Mouse (Mus musculus) liver, embryonic 14.5 days (tissue): ENCODE data around the gene Golph3l. TPM values are rescaled to one million over a fixed set of nuclear protein-coding genes. Genes with fewer than 3 reads are reported as not detected.

Experiments
- ATAC-seq: fragments of 200-750 bp; cut with Nextera tagmentation; 2 replicates; pipeline ENCODE4 v1.8.0; 2017; ENCODE audit warnings: moderate number of reproducible peaks, mild to moderate bottlenecking, moderate library complexity; ENCODE audit not compliant: insufficient read depth
- DNase-seq, 3 experiments: peaks; one replicate each; pipeline ENCODE4 v3.0.0-alpha.2; 2012 to 2013; ENCODE audit warnings: low read depth in 3 of 3, low spot score in 3 of 3
- H3K27ac ChIP-seq: fragments of 300-500 bp; sonication (generic); 2 replicates; pipeline ENCODE4 v1.5.1; 2014; ENCODE audit warnings: moderate library complexity, mild to moderate bottlenecking, control low read depth, inconsistent platforms
- H3K27me3 ChIP-seq: fragments of 300-500 bp; sonication (generic); 2 replicates; pipeline ENCODE4 v1.6.1; 2014; ENCODE audit warnings: mild to moderate bottlenecking, low read length, moderate library complexity; ENCODE audit not compliant: control insufficient read depth, insufficient read depth
- H3K36me3 ChIP-seq: fragments of 300-500 bp; sonication (generic); replicated peaks from 2 replicates; pipeline ENCODE4 v1.6.1; 2014; ENCODE audit warnings: low read depth; ENCODE audit not compliant: control insufficient read depth, insufficient read depth
- H3K4me1 ChIP-seq, 2 experiments: fragments of 200-500 bp in 1 of 2; fragments of 300-500 bp in 1 of 2; sonication (generic) in 1 of 2; replicated peaks; 2 replicates each; pipeline ENCODE4 v1.6.1; 2012 to 2014; ENCODE audit warnings: antibody characterized with exemption in 1 of 2, inconsistent platforms in 1 of 2, low read length in 1 of 2; ENCODE audit not compliant: control insufficient read depth in 2 of 2, insufficient read depth in 2 of 2
- H3K4me2 ChIP-seq: fragments of 300-500 bp; sonication (generic); 2 replicates; pipeline ENCODE4 v1.6.1; 2014; ENCODE audit warnings: low read depth, mild to moderate bottlenecking, control low read depth, moderate library complexity
- H3K4me3 ChIP-seq, 2 experiments: fragments of 200-500 bp in 1 of 2; fragments of 300-500 bp in 1 of 2; sonication (generic) in 1 of 2; 2 replicates each; pipeline ENCODE4 v1.5.1; 2012 to 2014; ENCODE audit warnings: low read depth in 2 of 2, low read length in 2 of 2, mild to moderate bottlenecking in 2 of 2, control low read depth in 1 of 2, inconsistent platforms in 1 of 2, moderate library complexity in 1 of 2; ENCODE audit not compliant: insufficient read depth in 1 of 2
- H3K9ac ChIP-seq: fragments of 300-500 bp; sonication (generic); replicated peaks from 2 replicates; pipeline ENCODE4 v1.6.1; 2014; ENCODE audit warnings: mild to moderate bottlenecking, control low read depth, moderate library complexity
- H3K9me3 ChIP-seq: fragments of 300-500 bp; sonication (generic); 2 replicates; pipeline ENCODE4 v1.6.1; 2016; ENCODE audit warnings: low read length, mixed read lengths; ENCODE audit not compliant: control insufficient read depth
- CTCF ChIP-seq: IDR thresholded peaks from 2 replicates; pipeline ENCODE4 v1.5.1; 2016; ENCODE audit warnings: antibody characterized with exemption, low read depth, control low read depth
- EP300 ChIP-seq: IDR thresholded peaks from 2 replicates; pipeline ENCODE4 v1.6.1; 2016; ENCODE audit warnings: antibody characterized with exemption, low read depth
- WGBS: fragments of 180-500 bp; shearing (Covaris S2); extraction: QIAGEN DNeasy Blood & Tissue Kit; methylation state at CpG from one replicate; pipeline ENCODE4 v1.1.7; 2014; ENCODE audit not compliant: insufficient replicate concordance; 5-methylcytosine and 5-hydroxymethylcytosine counted together
- polyA plus RNA-seq, 2 experiments: library from polyadenylated mRNA; depleted of rRNA in 1 of 2; stranded (reverse) in 1 of 2; unstranded in 1 of 2; fragments of >200 nt; fragmentation: Nextera tagmentation in 1 of 2; extraction: Ambion mirVana in 1 of 2; gene quantifications; 2 replicates each; pipeline versions ENCODE4 v1.2.1 to v1.2.3; 2012 to 2014

Gene Golph3l
- polyA plus RNA-seq, 2 experiments, result 17.1 to 32.6 TPM

GRCm38 (mm10) chr3:95664940-95665352 is 76.2 kb downstream of the Golph3l start:
- peak overlapping the region; percentile 77 for H3K27ac ChIP-seq
- DNase-seq, result no peak
- no peak overlapping the region for H3K4me3 ChIP-seq
- H3K9ac ChIP-seq, result peak overlapping the region; percentile 60
- peak; percentile 34; the same call in 1 of the 2 replicates for ATAC-seq
- peak overlapping the region; percentile 45 for H3K4me2 ChIP-seq
- H3K4me1 ChIP-seq, result peaks cover 68 to 76% of the 10 kb centered on the region in 2 experiments
- no peaks in the 10 kb centered on the region for H3K9me3 ChIP-seq
- WGBS, result 68% methylated on average over 4 of the region's 4 CpGs
- H3K36me3 ChIP-seq, result peaks cover 58% of the 10 kb centered on the region
- H3K27me3 ChIP-seq, result no peaks in the 10 kb centered on the region
- TF ChIP-seq EP300 (no peak), CTCF (no peak)

DNA sequence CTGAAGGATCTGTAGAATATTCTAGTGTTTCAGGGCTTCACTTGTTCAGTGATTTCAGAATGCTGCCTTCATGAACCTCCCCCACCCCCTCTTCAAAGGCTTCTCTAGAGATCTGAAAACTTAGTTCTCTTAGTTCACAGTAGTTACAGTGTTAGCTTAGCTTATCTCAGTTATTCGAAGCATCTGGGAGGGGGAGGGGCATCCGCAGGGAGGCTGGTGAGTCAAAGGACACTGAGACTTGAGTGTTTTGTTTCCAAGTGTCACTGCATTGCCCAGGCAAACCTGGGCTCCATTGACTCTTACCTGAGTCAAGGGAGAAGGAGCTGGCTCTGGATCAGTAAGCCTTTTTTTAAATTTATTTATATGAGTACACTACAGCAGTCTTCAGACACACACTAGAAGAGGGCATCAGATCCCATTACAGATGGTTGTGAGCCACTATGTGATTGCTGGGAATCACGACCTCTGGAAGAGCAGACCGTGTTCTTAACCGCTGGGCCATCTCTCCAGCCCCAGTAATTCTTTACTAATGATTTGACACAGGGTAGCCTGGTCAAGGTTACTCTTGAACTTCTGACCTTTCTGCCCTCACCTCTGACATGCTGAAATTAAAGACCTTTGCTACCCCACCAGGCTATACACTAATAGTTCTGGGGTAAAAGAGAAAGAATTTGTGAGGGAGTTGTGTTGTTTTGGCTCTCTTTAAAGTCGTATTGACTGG is 77.5 kb downstream of the Golph3l start:
- H3K9ac ChIP-seq, result peak overlapping the region; percentile 14
- DNase-seq (peak; percentile 73 to 86 (median 81)), ATAC-seq (peak; percentile 76)
- H3K4me1 ChIP-seq, result peaks cover 57 to 70% of the 10 kb centered on the region in 2 experiments
- peak overlapping the region; percentile 45 for H3K4me2 ChIP-seq
- TF ChIP-seq CTCF (no peak), EP300 (peak; percentile 59)
- no peaks in the 10 kb centered on the region for H3K27me3 ChIP-seq
- H3K9me3 ChIP-seq, result no peaks in the 10 kb centered on the region
- 0 out of 4 replicates have a peak overlapping the region, but pooled peaks of 1 of the 2 experiments have one; percentile 1 for H3K4me3 ChIP-seq
- WGBS, result 41% methylated on average over 6 of the region's 6 CpGs
- H3K36me3 ChIP-seq, result peaks cover 49% of the 10 kb centered on the region
- peak overlapping the region; percentile 77 for H3K27ac ChIP-seq

GRCm38 (mm10) chr3:95667521-95667920 is 78.8 kb downstream of the Golph3l start:
- H3K36me3 ChIP-seq, result peaks cover 38% of the 10 kb centered on the region
- no peak overlapping the region for H3K4me2 ChIP-seq
- no peaks in the 10 kb centered on the region for H3K9me3 ChIP-seq
- no peak for DNase-seq
- H3K4me3 ChIP-seq, result no peak overlapping the region
- TF ChIP-seq EP300, result no peak
- TF ChIP-seq CTCF, result no peak
- ATAC-seq, result no peak
- 0 out of 2 replicates have a peak overlapping the region, but pooled peaks have one; percentile 7 for H3K9ac ChIP-seq
- H3K4me1 ChIP-seq, result peaks cover 51 to 74% of the 10 kb centered on the region in 2 experiments
- H3K27me3 ChIP-seq, result no peaks in the 10 kb centered on the region
- WGBS, result 64% methylated on average over 4 of the region's 4 CpGs
- H3K27ac ChIP-seq, result peak overlapping the region; percentile 51

DNA sequence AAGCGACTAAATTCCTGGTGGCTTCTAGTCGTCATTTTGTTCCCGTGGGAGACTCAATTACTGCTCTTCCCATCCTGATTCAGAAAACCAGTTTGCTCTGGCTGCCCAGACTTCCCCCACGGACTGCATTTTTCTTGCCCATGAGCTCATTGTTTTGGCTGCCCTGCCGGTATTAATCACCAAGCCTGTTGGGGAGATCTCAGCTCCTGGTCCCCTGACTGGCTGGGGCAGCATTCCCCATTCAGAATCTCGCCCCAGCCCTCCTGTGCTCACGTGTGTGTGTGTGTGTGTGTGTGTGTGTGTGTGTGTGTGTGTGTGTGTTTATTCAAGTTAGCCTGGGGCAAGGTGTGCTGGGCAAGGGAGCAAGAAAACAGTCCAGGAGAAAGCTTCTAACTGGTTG is 79.3 kb downstream of the Golph3l start:
- H3K27ac ChIP-seq, result peak overlapping the region; percentile 62
- no peak overlapping the region; the same call in 1 of the 2 replicates for H3K4me2 ChIP-seq
- no peak overlapping the region for H3K9ac ChIP-seq
- H3K4me1 ChIP-seq, result peaks cover 52 to 74% of the 10 kb centered on the region in 2 experiments
- peaks cover 33% of the 10 kb centered on the region for H3K36me3 ChIP-seq
- H3K9me3 ChIP-seq, result no peaks in the 10 kb centered on the region
- H3K4me3 ChIP-seq, result no peak overlapping the region
- DNase-seq, result no peak
- TF ChIP-seq EP300 (no peak), CTCF (no peak)
- no peak for ATAC-seq
- H3K27me3 ChIP-seq, result no peaks in the 10 kb centered on the region
- 45% methylated on average over 7 of the region's 7 CpGs for WGBS

Other genes starting within 250 kb of the Golph3l start
- gene Setdb1, start 231.7 kb upstream of the Golph3l start, polyA plus RNA-seq (2012; rRNA removed), result 11.2 and 14.1 TPM in 2 replicates
- gene Setdb1, start 231.7 kb upstream of the Golph3l start, polyA plus RNA-seq (2014; fragmentation: Nextera tagmentation; extraction: Ambion mirVana), result 13.4 and 15.2 TPM in 2 replicates
- gene 4930558C23Rik, start 186.1 kb upstream of the Golph3l start, polyA plus RNA-seq (2012; rRNA removed), result not detected in 2 replicates
- not detected in 2 replicates for gene 4930558C23Rik, start 186.1 kb upstream of the Golph3l start, polyA plus RNA-seq (2014; fragmentation: Nextera tagmentation; extraction: Ambion mirVana)
- gene Arnt, start 154.5 kb upstream of the Golph3l start, polyA plus RNA-seq (2012; rRNA removed), result 9.9 and 11.3 TPM in 2 replicates
- 10.2 and 10.9 TPM in 2 replicates for gene Arnt, start 154.5 kb upstream of the Golph3l start, polyA plus RNA-seq (2014; fragmentation: Nextera tagmentation; extraction: Ambion mirVana)
- gene Ctsk, start 89.7 kb upstream of the Golph3l start, polyA plus RNA-seq (2012; rRNA removed), result 0.54 and 0.92 TPM in 2 replicates
- gene Ctsk, start 89.7 kb upstream of the Golph3l start, polyA plus RNA-seq (2014; fragmentation: Nextera tagmentation; extraction: Ambion mirVana), result 1.1 and 1.3 TPM in 2 replicates
- gene Ctss, start 62.1 kb upstream of the Golph3l start, polyA plus RNA-seq (2012; rRNA removed), result 9.8 and 16.1 TPM in 2 replicates
- 27.1 and 27.7 TPM in 2 replicates for gene Ctss, start 62.1 kb upstream of the Golph3l start, polyA plus RNA-seq (2014; fragmentation: Nextera tagmentation; extraction: Ambion mirVana)
- not detected in 2 replicates for gene Hormad1, start 29.3 kb upstream of the Golph3l start, polyA plus RNA-seq (2012; rRNA removed)
- 0.06 TPM in 1 of 2 replicates, not detected in the other for gene Hormad1, start 29.3 kb upstream of the Golph3l start, polyA plus RNA-seq (2014; fragmentation: Nextera tagmentation; extraction: Ambion mirVana)
- 10.2 and 14.9 TPM in 2 replicates for gene Ensa, start 36.1 kb downstream of the Golph3l start, polyA plus RNA-seq (2012; rRNA removed)
- gene Ensa, start 36.1 kb downstream of the Golph3l start, polyA plus RNA-seq (2014; fragmentation: Nextera tagmentation; extraction: Ambion mirVana), result 26.8 and 27.1 TPM in 2 replicates
- gene Mcl1, start 69.9 kb downstream of the Golph3l start, polyA plus RNA-seq (2012; rRNA removed), result 26.6 and 34.6 TPM in 2 replicates
- gene Mcl1, start 69.9 kb downstream of the Golph3l start, polyA plus RNA-seq (2014; fragmentation: Nextera tagmentation; extraction: Ambion mirVana), result 39.2 and 45.0 TPM in 2 replicates
- gene Adamtsl4, start 99.0 kb downstream of the Golph3l start, polyA plus RNA-seq (2012; rRNA removed), result 0.12 and 0.43 TPM in 2 replicates
- 0.17 and 0.47 TPM in 2 replicates for gene Adamtsl4, start 99.0 kb downstream of the Golph3l start, polyA plus RNA-seq (2014; fragmentation: Nextera tagmentation; extraction: Ambion mirVana)
- gene Ecm1, start 150.6 kb downstream of the Golph3l start, polyA plus RNA-seq (2012; rRNA removed), result 9.3 and 9.8 TPM in 2 replicates
- gene Ecm1, start 150.6 kb downstream of the Golph3l start, polyA plus RNA-seq (2014; fragmentation: Nextera tagmentation; extraction: Ambion mirVana), result 10.2 and 12.9 TPM in 2 replicates
- gene Tars2, start 171.3 kb downstream of the Golph3l start, polyA plus RNA-seq (2012; rRNA removed), result 14.5 and 19.9 TPM in 2 replicates
- gene Tars2, start 171.3 kb downstream of the Golph3l start, polyA plus RNA-seq (2014; fragmentation: Nextera tagmentation; extraction: Ambion mirVana), result 37.1 and 39.9 TPM in 2 replicates
- 4.2 and 5.3 TPM in 2 replicates for gene Rprd2, start 229.9 kb downstream of the Golph3l start, polyA plus RNA-seq (2012; rRNA removed)
- 6.6 and 6.8 TPM in 2 replicates for gene Rprd2, start 229.9 kb downstream of the Golph3l start, polyA plus RNA-seq (2014; fragmentation: Nextera tagmentation; extraction: Ambion mirVana)